Mouse (Mus musculus) spleen, adult 2 months (tissue): ENCODE results near the gene 3110021N24Rik.

Experiments used
- CTCF ChIP-seq: fragments of 200-500 bp; IDR thresholded peaks from 2 replicates; pipeline ENCODE4 v1.5.1; 2011; ENCODE audit warnings: mild to moderate bottlenecking, inconsistent platforms; ENCODE audit not compliant: insufficient read depth, insufficient read length, insufficient replicate concordance; ENCODE audit errors: extremely low read depth
- POLR2A ChIP-seq: fragments of 200-500 bp; IDR thresholded peaks from 2 replicates; pipeline ENCODE4 v1.6.1; 2011; ENCODE audit warnings: low read depth, low read length, inconsistent platforms

GRCm38 (mm10) chr4:108686156-108686555, 33.3 kb upstream of the 3110021N24Rik start:
- TF ChIP-seq CTCF (no peak), POLR2A (no peak)
